Mouse (Mus musculus) C2C12 (cell line): ENCODE measurements at regions not wholly inside any gene's neighbourhood (a gene's known extent, or its start where the extent isn't known, plus 50 kb on each side); places are given as distances from the start of the nearest gene placed in this dataset.

Experiments used
- CEBPB ChIP-seq: IDR thresholded peaks from one replicate; pipeline ENCODE4 v1.6.1; 2011; ENCODE audit warnings: low read depth, mild to moderate bottlenecking, control low read depth, moderate library complexity
- CTCF ChIP-seq: IDR thresholded peaks from one replicate; pipeline ENCODE4 v1.5.1; 2011; ENCODE audit not compliant: control insufficient read depth, insufficient read depth, insufficient read length
- FOSL1 ChIP-seq: IDR thresholded peaks from one replicate; pipeline ENCODE4 v1.8.0; 2011; ENCODE audit warnings: mild to moderate bottlenecking, low read length; ENCODE audit not compliant: poor library complexity, insufficient read depth, severe bottlenecking
- MAX ChIP-seq: IDR thresholded peaks from one replicate; pipeline ENCODE4 v1.6.1; 2011; ENCODE audit warnings: mild to moderate bottlenecking, control low read depth
- MYOD1 ChIP-seq: IDR thresholded peaks from one replicate; pipeline ENCODE4 v1.6.1; 2011; ENCODE audit warnings: low read depth; ENCODE audit not compliant: control insufficient read depth, insufficient read length
- MYOG ChIP-seq: IDR thresholded peaks from one replicate; pipeline ENCODE4 v1.6.1; 2011; ENCODE audit not compliant: control insufficient read depth, insufficient read length; ENCODE audit errors: extremely low read depth
- USF1 ChIP-seq: IDR thresholded peaks from one replicate; pipeline ENCODE4 v1.6.1; 2011; ENCODE audit warnings: low read depth, mild to moderate bottlenecking, control low read depth, moderate library complexity

GRCm38 (mm10) chr12:15459429-15459828 lies 357.3 kb downstream of the Trib2 start:
- TF ChIP-seq CTCF (no peak), USF1 (no peak), FOSL1 (no peak), MAX (no peak), MYOG (no peak), CEBPB (no peak), MYOD1 (no peak)
